Mouse (Mus musculus): ENCODE results near the gene Litaf. TPM values are rescaled to one million over a fixed set of nuclear protein-coding genes. Genes with fewer than 3 reads are reported as not detected.

The Litaf gene
- polyA plus RNA-seq, 1 experiment: 115 TPM

DNA sequence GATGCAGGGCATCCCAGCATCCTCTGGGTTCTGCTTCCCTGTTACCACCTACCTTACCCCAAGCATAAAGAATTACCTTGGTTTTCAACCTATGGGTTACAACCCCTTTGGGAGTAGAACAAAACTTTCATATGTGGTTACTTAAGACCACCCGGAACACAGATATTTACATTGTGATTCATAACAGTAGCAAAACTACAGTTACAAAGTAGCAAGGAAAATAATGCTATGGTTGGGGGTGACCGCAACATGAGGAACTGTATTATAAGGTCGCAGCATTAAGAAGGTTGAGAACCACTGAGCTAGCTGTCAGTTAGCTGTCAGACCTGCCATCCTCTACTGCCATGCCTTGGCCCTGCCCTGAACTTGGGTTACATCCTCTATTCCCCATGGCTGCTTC lies 2.7 kb upstream of the Litaf start:
- H3K4me3 ChIP-seq (ENCODE audit: extremely low read depth, insufficient read depth, insufficient read length): peak overlapping the region; percentile 86

GRCm38 (mm10) chr16:11066833-11067191 lies 855 bp upstream of the Litaf start:
- H3K27me3 ChIP-seq (ENCODE audit: control insufficient read depth, insufficient read depth, low read length): no peaks in the 10 kb centered on the region
- peak overlapping the region; percentile 86 for H3K4me3 ChIP-seq (ENCODE audit: extremely low read depth, insufficient read depth, insufficient read length)
- DNase-seq (ENCODE audit: low read depth in 1 of 2, low spot score in 2 of 2): no peak
- H3K27ac ChIP-seq (ENCODE audit: insufficient read depth, low read length): peak overlapping the region; percentile 93
- no peak for TF ChIP-seq CTCF (IDR thresholded peaks at IDR 0.05; ENCODE audit: extremely low read depth, insufficient read depth, insufficient read length, insufficient replicate concordance)
- no peak; the same call in 1 of the 2 replicates for TF ChIP-seq POLR2A (IDR thresholded peaks at IDR 0.05; ENCODE audit: low read depth, low read length)
- peaks cover 4% of the 10 kb centered on the region for H3K36me3 ChIP-seq (ENCODE audit: control insufficient read depth, insufficient read depth, low read length)
- peaks cover 33% of the 10 kb centered on the region; the same call in 1 of the 2 replicates for H3K4me1 ChIP-seq (ENCODE audit: control insufficient read depth, insufficient read depth, insufficient read length)
- under 1% methylated on average over 22 of the region's 22 CpGs for WGBS

More for the DNA sequence above, 2.7 kb upstream of the Litaf start:
- H3K27me3 ChIP-seq (ENCODE audit: control insufficient read depth, insufficient read depth, low read length): no peaks in the 10 kb centered on the region
- peak overlapping the region; percentile 96 for H3K27ac ChIP-seq (ENCODE audit: insufficient read depth, low read length)
- WGBS: 49% methylated on average over 3 of the region's 3 CpGs
- no peak for TF ChIP-seq POLR2A (IDR thresholded peaks at IDR 0.05; ENCODE audit: low read depth, low read length)
- TF ChIP-seq CTCF (IDR thresholded peaks at IDR 0.05; ENCODE audit: extremely low read depth, insufficient read depth, insufficient read length, insufficient replicate concordance): no peak
- peaks cover 19% of the 10 kb centered on the region for H3K36me3 ChIP-seq (ENCODE audit: control insufficient read depth, insufficient read depth, low read length)
- H3K4me1 ChIP-seq (ENCODE audit: control insufficient read depth, insufficient read depth, insufficient read length): peaks cover 33% of the 10 kb centered on the region; the same call in 1 of the 2 replicates
- no peak for DNase-seq (ENCODE audit: low read depth in 1 of 2, low spot score in 2 of 2)

GRCm38 (mm10) chr16:11065431-11065830 lies 526 bp downstream of the Litaf start:
- 63% methylated on average over 5 of the region's 5 CpGs for WGBS
- H3K27me3 ChIP-seq (ENCODE audit: control insufficient read depth, insufficient read depth, low read length): no peaks in the 10 kb centered on the region
- no peak for TF ChIP-seq POLR2A (IDR thresholded peaks at IDR 0.05; ENCODE audit: low read depth, low read length)
- TF ChIP-seq CTCF (IDR thresholded peaks at IDR 0.05; ENCODE audit: extremely low read depth, insufficient read depth, insufficient read length, insufficient replicate concordance): no peak
- DNase-seq (ENCODE audit: low read depth in 1 of 2, low spot score in 2 of 2): no peak
- peaks cover 22% of the 10 kb centered on the region; the same call in 1 of the 2 replicates for H3K4me1 ChIP-seq (ENCODE audit: control insufficient read depth, insufficient read depth, insufficient read length)
- peak overlapping the region; percentile 86 for H3K27ac ChIP-seq (ENCODE audit: insufficient read depth, low read length)
- H3K4me3 ChIP-seq (ENCODE audit: extremely low read depth, insufficient read depth, insufficient read length): peak overlapping the region; percentile 60
- H3K36me3 ChIP-seq (ENCODE audit: control insufficient read depth, insufficient read depth, low read length): no peaks in the 10 kb centered on the region; the same call in 1 of the 2 replicates

GRCm38 (mm10) chr16:11064742-11065141 lies 1.2 kb downstream of the Litaf start:
- peak in 1 of 2 experiments; percentile 49 for DNase-seq (ENCODE audit: low read depth in 1 of 2, low spot score in 2 of 2)
- TF ChIP-seq CTCF (IDR thresholded peaks at IDR 0.05; ENCODE audit: extremely low read depth, insufficient read depth, insufficient read length, insufficient replicate concordance): no peak
- TF ChIP-seq POLR2A (IDR thresholded peaks at IDR 0.05; ENCODE audit: low read depth, low read length): no peak; the same call in 1 of the 2 replicates
- no peaks in the 10 kb centered on the region for H3K27me3 ChIP-seq (ENCODE audit: control insufficient read depth, insufficient read depth, low read length)
- no peaks in the 10 kb centered on the region for H3K36me3 ChIP-seq (ENCODE audit: control insufficient read depth, insufficient read depth, low read length)
- peak overlapping the region; percentile 60 for H3K4me3 ChIP-seq (ENCODE audit: extremely low read depth, insufficient read depth, insufficient read length)
- H3K27ac ChIP-seq (ENCODE audit: insufficient read depth, low read length): peak overlapping the region; percentile 86
- H3K4me1 ChIP-seq (ENCODE audit: control insufficient read depth, insufficient read depth, insufficient read length): peaks cover 15% of the 10 kb centered on the region; the same call in 1 of the 2 replicates
- WGBS: 48% methylated on average over 6 of the region's 6 CpGs

GRCm38 (mm10) chr16:11064341-11064740 lies 1.6 kb downstream of the Litaf start:
- Histone ChIP-seq H3K27ac (ENCODE audit: insufficient read depth, low read length) (peak overlapping the region; percentile 86), H3K36me3 (ENCODE audit: control insufficient read depth, insufficient read depth, low read length) (no peaks in the 10 kb centered on the region), H3K27me3 (ENCODE audit: control insufficient read depth, insufficient read depth, low read length) (no peaks in the 10 kb centered on the region), H3K4me1 (ENCODE audit: control insufficient read depth, insufficient read depth, insufficient read length) (peaks cover 15% of the 10 kb centered on the region; the same call in 1 of the 2 replicates), H3K4me3 (ENCODE audit: extremely low read depth, insufficient read depth, insufficient read length) (peak overlapping the region; percentile 60; the same call in 1 of the 2 replicates)
- DNase-seq (ENCODE audit: low read depth in 1 of 2, low spot score in 2 of 2): no peak
- 89% methylated on average over 4 of the region's 4 CpGs for whole genome bisulfite sequencing
- no peak for TF ChIP-seq CTCF (IDR thresholded peaks at IDR 0.05; ENCODE audit: extremely low read depth, insufficient read depth, insufficient read length, insufficient replicate concordance)
- TF ChIP-seq POLR2A (IDR thresholded peaks at IDR 0.05; ENCODE audit: low read depth, low read length): no peak

GRCm38 (mm10) chr16:11062794-11063721 lies 2.9 kb downstream of the Litaf start:
- DNase-seq (ENCODE audit: low read depth in 1 of 2, low spot score in 2 of 2): peak in 1 of 2 experiments; percentile 47
- Histone ChIP-seq H3K4me3 (ENCODE audit: extremely low read depth, insufficient read depth, insufficient read length) (peak overlapping the region; percentile 31; the same call in 1 of the 2 replicates), H3K27ac (ENCODE audit: insufficient read depth, low read length) (peak overlapping the region; percentile 86), H3K36me3 (ENCODE audit: control insufficient read depth, insufficient read depth, low read length) (no peaks in the 10 kb centered on the region), H3K4me1 (ENCODE audit: control insufficient read depth, insufficient read depth, insufficient read length) (peaks cover 15% of the 10 kb centered on the region; the same call in 1 of the 2 replicates), H3K27me3 (ENCODE audit: control insufficient read depth, insufficient read depth, low read length) (no peaks in the 10 kb centered on the region)
- 10% methylated on average over 13 of the region's 13 CpGs for WGBS
- TF ChIP-seq CTCF (IDR thresholded peaks at IDR 0.05; ENCODE audit: extremely low read depth, insufficient read depth, insufficient read length, insufficient replicate concordance) (no peak), POLR2A (IDR thresholded peaks at IDR 0.05; ENCODE audit: low read depth, low read length) (no peak)
